Mouse (Mus musculus) midbrain, embryonic 15.5 days (tissue): ENCODE measurements around the gene Camta1. TPM values are rescaled to one million over a fixed set of nuclear protein-coding genes. Genes with fewer than 3 reads are reported as not detected.

Experiments
- ATAC-seq: fragments of 200-750 bp; cut with Nextera tagmentation; replicated peaks from 2 replicates; pipeline ENCODE4 v1.8.0; 2017; ENCODE audit warnings: moderate TSS enrichment
- H3K27ac ChIP-seq: fragments of 300-500 bp; sonication (generic); 2 replicates; pipeline ENCODE4 v1.5.1; 2015; ENCODE audit warnings: mild to moderate bottlenecking, inconsistent platforms
- H3K27me3 ChIP-seq: fragments of 300-500 bp; sonication (generic); replicated peaks from 2 replicates; pipeline ENCODE4 v1.6.1; 2015; ENCODE audit warnings: inconsistent platforms
- H3K36me3 ChIP-seq: fragments of 300-500 bp; sonication (generic); replicated peaks from 2 replicates; pipeline ENCODE4 v1.6.1; 2015; ENCODE audit warnings: inconsistent platforms
- H3K4me1 ChIP-seq: fragments of 300-500 bp; sonication (generic); 2 replicates; pipeline ENCODE4 v1.6.1; 2015; ENCODE audit warnings: inconsistent platforms
- H3K4me2 ChIP-seq: fragments of 300-500 bp; sonication (generic); 2 replicates; pipeline ENCODE4 v1.6.1; 2015; ENCODE audit warnings: inconsistent platforms, mild to moderate bottlenecking, moderate library complexity
- H3K4me3 ChIP-seq: fragments of 300-500 bp; sonication (generic); 2 replicates; pipeline ENCODE4 v1.5.1; 2015; ENCODE audit warnings: mild to moderate bottlenecking, inconsistent platforms
- H3K9ac ChIP-seq: fragments of 300-500 bp; sonication (generic); 2 replicates; pipeline ENCODE4 v1.6.1; 2015; ENCODE audit warnings: mild to moderate bottlenecking, inconsistent platforms
- H3K9me3 ChIP-seq: fragments of 300-500 bp; sonication (generic); 2 replicates; pipeline ENCODE4 v1.6.1; 2016; ENCODE audit warnings: inconsistent platforms
- WGBS: fragments of 180-500 bp; shearing (Covaris S2); methylation state at CpG from one replicate; pipeline ENCODE4 v1.1.7; 2015; ENCODE audit warnings: mixed read lengths; 5-methylcytosine and 5-hydroxymethylcytosine counted together
- polyA plus RNA-seq: library from polyadenylated mRNA; unstranded; fragments of >200 nt; fragmentation: Nextera tagmentation; extraction: Ambion mirVana; gene quantifications from 2 replicates; pipeline ENCODE4 v1.2.1, GENCODE M21; 2015

The Camta1 gene
- polyA plus RNA-seq, 1 experiment from 2014 or later, result 156 TPM

DNA sequence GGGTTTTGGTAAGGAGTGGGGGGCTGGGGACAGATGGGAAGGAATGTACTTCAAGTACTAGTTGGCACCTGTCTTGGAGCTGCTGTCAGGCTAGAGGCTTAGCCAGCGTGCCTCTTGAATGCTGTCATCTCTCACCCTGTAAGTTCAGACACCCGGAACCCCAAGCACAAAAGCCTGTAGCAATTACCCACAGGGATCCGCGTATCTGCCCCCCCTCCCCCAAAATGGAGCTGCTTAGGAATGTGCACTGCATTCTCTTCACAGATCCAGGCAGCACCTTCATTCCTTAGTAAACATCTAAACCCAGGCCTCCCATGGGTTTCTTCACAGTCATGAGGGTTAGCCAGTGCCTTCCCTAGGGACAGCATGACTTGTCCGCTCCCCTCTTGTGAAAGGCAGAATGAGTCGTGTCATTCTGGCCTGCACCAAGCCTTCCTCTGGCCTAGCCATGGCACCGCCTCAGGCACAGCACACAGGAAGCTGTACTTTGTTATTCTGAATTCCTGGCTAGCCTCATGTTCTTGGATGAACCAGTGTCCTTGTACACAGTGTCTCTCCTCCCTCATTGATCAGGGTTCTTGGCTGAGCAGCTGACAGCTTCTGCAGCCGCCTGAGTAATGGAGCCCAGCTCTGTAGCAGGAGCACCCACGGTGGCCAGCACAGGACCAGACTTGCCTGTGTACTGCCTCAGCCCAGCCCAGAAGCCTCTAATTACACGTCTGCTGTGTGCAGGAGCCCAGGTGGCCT, 990.1 kb downstream of the Camta1 start:
- ATAC-seq, result no peak
- Histone ChIP-seq H3K4me2 (no peak overlapping the region), H3K36me3 (peaks cover 11% of the 10 kb centered on the region; the same call in 1 of the 2 replicates), H3K9ac (no peak overlapping the region), H3K9me3 (no peaks in the 10 kb centered on the region), H3K27me3 (no peaks in the 10 kb centered on the region), H3K4me1 (peaks cover 7% of the 10 kb centered on the region; the same call in 1 of the 2 replicates), H3K27ac (no peak overlapping the region), H3K4me3 (no peak overlapping the region)
- 34% methylated on average over 10 of the region's 10 CpGs for WGBS

DNA sequence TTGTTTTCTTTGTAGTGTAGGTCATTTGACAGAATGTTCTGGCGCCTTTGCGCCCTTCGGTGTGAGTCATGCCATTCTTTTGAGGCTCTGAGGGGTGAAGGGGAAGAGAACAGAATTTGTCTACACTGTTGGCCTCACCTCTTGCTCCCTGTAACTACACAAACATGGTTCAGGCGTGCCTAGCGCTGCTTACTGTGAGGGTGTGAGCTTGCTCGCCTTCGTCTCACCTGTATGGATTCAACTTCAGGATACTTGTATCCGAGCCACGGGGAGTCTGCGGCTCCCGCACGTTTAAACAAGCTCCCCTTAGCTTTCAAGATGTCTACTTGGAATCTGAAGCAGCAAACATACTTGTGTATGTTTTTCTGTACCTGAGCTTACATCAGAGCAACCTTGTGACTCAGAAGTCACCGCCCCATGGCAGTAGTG, 990.7 kb downstream of the Camta1 start:
- Histone ChIP-seq H3K4me3 (no peak overlapping the region), H3K9me3 (no peaks in the 10 kb centered on the region), H3K9ac (no peak overlapping the region), H3K27ac (no peak overlapping the region), H3K27me3 (no peaks in the 10 kb centered on the region), H3K4me1 (peaks cover 7% of the 10 kb centered on the region; the same call in 1 of the 2 replicates), H3K4me2 (no peak overlapping the region), H3K36me3 (peaks cover 11% of the 10 kb centered on the region; the same call in 1 of the 2 replicates)
- 83% methylated on average over 13 of the region's 13 CpGs for WGBS
- no peak for ATAC-seq

DNA sequence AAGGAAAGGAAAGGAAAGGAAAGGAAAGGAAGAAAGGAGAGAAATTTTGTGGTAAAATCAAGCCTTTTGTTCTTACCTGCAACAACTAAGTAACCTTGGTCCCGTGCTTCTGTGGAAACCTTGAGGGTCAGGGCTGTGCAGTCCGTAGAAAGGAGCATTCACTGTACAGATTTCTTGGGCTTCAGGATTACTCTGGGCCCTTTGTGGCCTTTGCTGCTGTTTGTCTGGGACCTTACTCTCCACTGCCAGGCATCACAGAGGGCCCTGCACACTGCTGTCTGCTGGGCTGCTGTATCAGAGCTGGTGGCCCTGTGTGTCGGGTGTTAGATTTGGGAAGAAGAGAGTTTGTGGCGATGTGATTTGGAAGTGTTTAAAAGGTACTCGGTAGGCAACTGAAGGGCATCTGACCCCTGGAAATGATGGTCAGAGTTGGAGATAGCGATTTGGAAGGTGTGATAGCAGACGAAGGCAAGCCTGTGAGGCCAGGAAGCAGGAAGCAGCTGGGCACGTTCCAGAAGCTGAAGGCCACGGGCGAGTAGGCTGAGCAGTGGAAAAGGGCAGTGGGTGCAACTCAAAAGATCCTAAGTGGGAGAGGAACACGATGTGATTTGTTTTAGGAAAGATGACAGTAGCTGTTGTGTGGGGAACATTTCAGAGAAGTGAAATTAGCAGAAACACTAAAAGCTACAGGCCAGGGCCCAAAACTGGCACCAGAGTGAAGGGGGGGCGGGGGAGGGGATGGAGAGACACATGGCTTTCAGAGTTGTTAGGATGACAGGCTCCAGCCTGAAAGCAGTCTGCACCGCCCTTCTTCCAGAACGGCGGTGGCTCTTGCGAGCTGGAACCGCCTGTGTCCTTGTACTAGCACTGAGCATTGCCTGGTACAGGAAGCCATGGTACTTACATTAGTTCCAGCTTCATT, 992.1 kb downstream of the Camta1 start:
- Histone ChIP-seq H3K4me3 (no peak overlapping the region), H3K36me3 (peaks cover 11% of the 10 kb centered on the region; the same call in 1 of the 2 replicates), H3K9me3 (no peaks in the 10 kb centered on the region), H3K4me2 (no peak overlapping the region), H3K27me3 (no peaks in the 10 kb centered on the region), H3K4me1 (peaks cover 7% of the 10 kb centered on the region; the same call in 1 of the 2 replicates), H3K27ac (no peak overlapping the region), H3K9ac (no peak overlapping the region)
- WGBS, result 81% methylated on average over 17 of the region's 17 CpGs
- no peak for ATAC-seq

DNA sequence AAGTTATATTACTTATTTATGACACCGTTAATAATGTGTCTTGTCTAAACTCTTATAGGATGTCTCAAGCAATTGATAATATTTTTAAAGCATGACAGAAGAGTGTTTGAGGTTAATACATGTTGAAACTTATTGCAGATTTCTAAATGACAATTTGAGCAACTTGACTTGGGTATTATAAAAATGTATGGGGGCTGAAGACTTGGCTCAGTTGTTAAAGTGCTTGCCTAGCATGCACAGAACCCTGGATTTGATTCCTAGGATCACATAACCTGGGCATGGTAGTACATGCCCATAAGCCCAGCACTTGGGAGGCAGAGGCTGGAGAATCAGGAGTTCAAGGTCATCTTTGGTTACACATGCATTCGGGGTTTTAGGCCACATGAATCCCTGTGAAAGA, 992.8 kb downstream of the Camta1 start:
- H3K4me3 ChIP-seq, result no peak overlapping the region
- H3K36me3 ChIP-seq, result peaks cover 11% of the 10 kb centered on the region; the same call in 1 of the 2 replicates
- H3K9me3 ChIP-seq, result no peaks in the 10 kb centered on the region
- H3K9ac ChIP-seq, result no peak overlapping the region
- ATAC-seq, result no peak
- H3K27ac ChIP-seq, result no peak overlapping the region
- no peaks in the 10 kb centered on the region for H3K27me3 ChIP-seq
- H3K4me2 ChIP-seq, result no peak overlapping the region
- H3K4me1 ChIP-seq, result peaks cover 7% of the 10 kb centered on the region; the same call in 1 of the 2 replicates
- 93% methylated on average over 2 of the region's 2 CpGs for WGBS

DNA sequence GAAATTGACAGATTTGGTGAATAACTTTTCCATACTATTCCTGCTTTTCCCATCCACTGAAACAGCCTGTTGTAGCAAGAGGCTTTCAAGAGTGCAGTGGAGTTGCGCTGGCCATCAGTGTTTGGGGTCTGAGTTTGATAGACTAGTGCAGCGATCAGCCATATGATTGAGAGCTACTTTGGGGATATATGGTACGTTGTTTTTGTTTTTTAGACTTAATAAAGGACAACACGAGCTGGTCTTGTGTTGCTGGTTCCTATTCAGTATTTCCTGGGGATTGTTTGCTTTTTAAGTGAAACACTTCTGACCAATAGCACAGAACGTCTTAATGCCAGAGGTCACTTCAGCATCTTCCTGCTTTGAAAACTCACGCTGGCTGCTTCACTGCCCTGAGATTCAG, 993.5 kb downstream of the Camta1 start:
- Histone ChIP-seq H3K36me3 (peaks cover 11% of the 10 kb centered on the region; the same call in 1 of the 2 replicates), H3K4me2 (no peak overlapping the region), H3K27me3 (no peaks in the 10 kb centered on the region), H3K9ac (no peak overlapping the region), H3K9me3 (no peaks in the 10 kb centered on the region), H3K4me1 (peaks cover 7% of the 10 kb centered on the region; the same call in 1 of the 2 replicates), H3K27ac (no peak overlapping the region), H3K4me3 (no peak overlapping the region)
- no peak for ATAC-seq
- 87% methylated on average over 6 of the region's 6 CpGs for WGBS

Other genes starting within 250 kb of the Camta1 start
- gene Dnajc11, start 71.8 kb upstream of the Camta1 start, polyA plus RNA-seq, result 89.4 and 92.5 TPM in 2 replicates
- gene Thap3, start 127.1 kb upstream of the Camta1 start, polyA plus RNA-seq, result 38.3 and 39.5 TPM in 2 replicates
- gene Phf13, start 134.4 kb upstream of the Camta1 start, polyA plus RNA-seq, result 22.5 and 22.7 TPM in 2 replicates
- gene Klhl21, start 146.9 kb upstream of the Camta1 start, polyA plus RNA-seq, result 3.6 and 4.0 TPM in 2 replicates
- 22.1 and 23.9 TPM in 2 replicates for gene Zbtb48, start 165.8 kb upstream of the Camta1 start, polyA plus RNA-seq
- gene Tas1r1, start 176.7 kb upstream of the Camta1 start, polyA plus RNA-seq, result 1.5 and 1.6 TPM in 2 replicates
- gene Nol9, start 177.4 kb upstream of the Camta1 start, polyA plus RNA-seq, result 25.4 and 27.4 TPM in 2 replicates
- gene Plekhg5, start 210.6 kb upstream of the Camta1 start, polyA plus RNA-seq, result 12.3 and 12.5 TPM in 2 replicates